Mouse (Mus musculus) myocyte (in vitro differentiated cells): ENCODE measurements at regions not wholly inside any gene's neighbourhood (a gene's known extent, or its start where the extent isn't known, plus 50 kb on each side); places are given as distances from the start of the nearest gene placed in this dataset.

Experiments used
- H3K27me3 ChIP-seq: one replicate; pipeline ENCODE4 v1.6.1; 2011; ENCODE audit not compliant: control insufficient read depth, insufficient read depth, insufficient read length
- H3K36me3 ChIP-seq: one replicate; pipeline ENCODE4 v1.6.1; 2011; ENCODE audit not compliant: control insufficient read depth, insufficient read depth
- H3K4me2 ChIP-seq: one replicate; pipeline ENCODE4 v1.6.1; 2011; ENCODE audit warnings: low read depth, control low read depth
- H3K4me3 ChIP-seq: one replicate; pipeline ENCODE4 v1.5.1; 2011; ENCODE audit warnings: mild to moderate bottlenecking, control low read depth, moderate library complexity
- H3K79me2 ChIP-seq: one replicate; pipeline ENCODE4 v1.6.1; 2011; ENCODE audit not compliant: control insufficient read depth, insufficient read depth
- H3ac ChIP-seq: one replicate; pipeline ENCODE4 v1.6.1; 2011; ENCODE audit not compliant: control insufficient read depth, insufficient read length
- CEBPB ChIP-seq: IDR thresholded peaks from 2 replicates; pipeline ENCODE4 v1.6.1; 2011; ENCODE audit warnings: mild to moderate bottlenecking, moderate library complexity; ENCODE audit not compliant: poor library complexity, insufficient read depth, severe bottlenecking
- E2F4 ChIP-seq: IDR thresholded peaks from one replicate; pipeline ENCODE4 v1.6.1; 2011; ENCODE audit warnings: mild to moderate bottlenecking, control low read depth, moderate library complexity; ENCODE audit not compliant: insufficient read depth
- MAX ChIP-seq: IDR thresholded peaks from one replicate; pipeline ENCODE4 v1.6.1; 2011; ENCODE audit warnings: low read depth, mild to moderate bottlenecking, control low read depth
- MYOD1 ChIP-seq, 3 experiments: IDR thresholded peaks; one replicate each; pipeline ENCODE4 v1.6.1; 2011; ENCODE audit warnings: control low read depth in 2 of 3, low read depth in 2 of 3, mild to moderate bottlenecking in 2 of 3, moderate library complexity in 1 of 3; ENCODE audit not compliant: insufficient read length in 2 of 3, control insufficient read depth in 1 of 3
- MYOG ChIP-seq, 3 experiments: IDR thresholded peaks; one replicate each; pipeline ENCODE4 v1.6.1; 2011; ENCODE audit warnings: control low read depth in 2 of 3, low read depth in 2 of 3, mild to moderate bottlenecking in 2 of 3; ENCODE audit not compliant: insufficient read length in 2 of 3, control insufficient read depth in 1 of 3, insufficient read depth in 1 of 3
- POLR2A ChIP-seq: IDR thresholded peaks from one replicate; pipeline ENCODE4 v1.6.1; 2011; ENCODE audit warnings: low read depth, mild to moderate bottlenecking, control low read depth, moderate library complexity; ENCODE audit not compliant: insufficient read length
- POLR2AphosphoS2 ChIP-seq: IDR thresholded peaks from one replicate; pipeline ENCODE4 v1.6.1; 2011; ENCODE audit warnings: low read depth, control low read depth; ENCODE audit not compliant: insufficient read length
- REST ChIP-seq: IDR thresholded peaks from one replicate; pipeline ENCODE4 v1.6.1; 2011; ENCODE audit warnings: mild to moderate bottlenecking, control low read depth, moderate library complexity; ENCODE audit not compliant: insufficient read depth, insufficient read length
- SRF ChIP-seq: IDR thresholded peaks from one replicate; pipeline ENCODE4 v1.6.1; 2011; ENCODE audit warnings: low read depth; ENCODE audit not compliant: control insufficient read depth, insufficient read length
- TCF12 ChIP-seq: IDR thresholded peaks from one replicate; pipeline ENCODE4 v1.6.1; 2011; ENCODE audit warnings: mild to moderate bottlenecking, control low read depth; ENCODE audit not compliant: poor library complexity, insufficient read depth, severe bottlenecking
- TCF3 ChIP-seq: IDR thresholded peaks from one replicate; pipeline ENCODE4 v1.6.1; 2011; ENCODE audit warnings: low read depth, control low read depth; ENCODE audit not compliant: insufficient read length
- USF1 ChIP-seq: IDR thresholded peaks from one replicate; pipeline ENCODE4 v1.6.1; 2011; ENCODE audit warnings: low read depth, mild to moderate bottlenecking, control low read depth, moderate library complexity

- H3K27me3 ChIP-seq, result no peaks in the 10 kb centered on the region
- H3K4me2 ChIP-seq, result no peak overlapping the region
- H3K36me3 ChIP-seq, result no peaks in the 10 kb centered on the region
- no peaks in the 10 kb centered on the region for H3K79me2 ChIP-seq
- no peak overlapping the region for H3ac ChIP-seq
- no peak overlapping the region for H3K4me3 ChIP-seq
- no peak for TF ChIP-seq MYOG (IDR thresholded peaks at IDR 0.05; ENCODE audit: control insufficient read depth in 1 of 3, insufficient read depth in 1 of 3, insufficient read length in 2 of 3, low read depth in 2 of 3)
- TF ChIP-seq USF1, result no peak
Observed at GRCm38 (mm10) chr1:169139507-169139906, 391.8 kb downstream of the Nuf2 start.

- H3K4me2 ChIP-seq, result no peak overlapping the region
- H3K4me3 ChIP-seq, result no peak overlapping the region
- no peaks in the 10 kb centered on the region for H3K27me3 ChIP-seq
- no peak for TF ChIP-seq USF1
- no peak for TF ChIP-seq POLR2A
- TF ChIP-seq SRF, result no peak
- no peak for TF ChIP-seq TCF12
- TF ChIP-seq POLR2AphosphoS2, result no peak
- TF ChIP-seq REST, result no peak
- no peak for TF ChIP-seq TCF3
- TF ChIP-seq MYOD1 (IDR thresholded peaks at IDR 0.05; ENCODE audit: control insufficient read depth in 1 of 3, insufficient read length in 2 of 3, low read depth in 2 of 3), result no peak
- TF ChIP-seq E2F4, result no peak
- no peak for TF ChIP-seq MYOG (IDR thresholded peaks at IDR 0.05; ENCODE audit: control insufficient read depth in 1 of 3, insufficient read depth in 1 of 3, insufficient read length in 2 of 3, low read depth in 2 of 3)
- no peak for TF ChIP-seq MAX
- no peak for TF ChIP-seq CEBPB
- H3K79me2 ChIP-seq, result no peaks in the 10 kb centered on the region
- no peak overlapping the region for H3ac ChIP-seq
- H3K36me3 ChIP-seq, result no peaks in the 10 kb centered on the region
Observed at GRCm38 (mm10) chr1:169139184-169139486, 392.1 kb downstream of the Nuf2 start.

- Histone ChIP-seq H3K4me2 (no peak overlapping the region), H3K36me3 (no peaks in the 10 kb centered on the region), H3K4me3 (no peak overlapping the region), H3ac (no peak overlapping the region), H3K27me3 (no peaks in the 10 kb centered on the region), H3K79me2 (no peaks in the 10 kb centered on the region)
- no peak for TF ChIP-seq POLR2AphosphoS2
- no peak for TF ChIP-seq REST
- TF ChIP-seq CEBPB, result no peak
Observed at GRCm38 (mm10) chr1:169138404-169139183, 392.7 kb downstream of the Nuf2 start.

GRCm38 (mm10) chr1:169135542-169135941 is 395.7 kb downstream of the Nuf2 start:
- H3K4me2 ChIP-seq, result no peak overlapping the region

GRCm38 (mm10) chr1:169103669-169104068 is 427.6 kb downstream of the Nuf2 start:
- no peak for TF ChIP-seq USF1
- no peak for TF ChIP-seq MYOD1 (IDR thresholded peaks at IDR 0.05; ENCODE audit: control insufficient read depth in 1 of 3, insufficient read length in 2 of 3, low read depth in 2 of 3)
- TF ChIP-seq TCF12, result no peak
- TF ChIP-seq CEBPB, result no peak
- TF ChIP-seq E2F4, result no peak
- no peak for TF ChIP-seq MAX
- no peak for TF ChIP-seq TCF3
- TF ChIP-seq POLR2AphosphoS2, result no peak
- TF ChIP-seq POLR2A, result no peak
- no peak for TF ChIP-seq SRF
- TF ChIP-seq MYOG (IDR thresholded peaks at IDR 0.05; ENCODE audit: control insufficient read depth in 1 of 3, insufficient read depth in 1 of 3, insufficient read length in 2 of 3, low read depth in 2 of 3), result no peak
- no peak for TF ChIP-seq REST
- no peak overlapping the region for H3K4me2 ChIP-seq

More at GRCm38 (mm10) chr1:169135542-169135941, 395.7 kb downstream of the Nuf2 start:
- no peak for TF ChIP-seq MYOG (IDR thresholded peaks at IDR 0.05; ENCODE audit: control insufficient read depth in 1 of 3, insufficient read depth in 1 of 3, insufficient read length in 2 of 3, low read depth in 2 of 3)
- no peak for TF ChIP-seq REST
- no peak for TF ChIP-seq POLR2A
- TF ChIP-seq USF1, result no peak
- Histone ChIP-seq H3ac (no peak overlapping the region), H3K36me3 (no peaks in the 10 kb centered on the region), H3K4me3 (no peak overlapping the region), H3K79me2 (no peaks in the 10 kb centered on the region), H3K27me3 (no peaks in the 10 kb centered on the region)

More at GRCm38 (mm10) chr1:169103669-169104068, 427.6 kb downstream of the Nuf2 start:
- Histone ChIP-seq H3K4me3 (no peak overlapping the region), H3K79me2 (no peaks in the 10 kb centered on the region), H3K36me3 (no peaks in the 10 kb centered on the region), H3ac (no peak overlapping the region), H3K27me3 (no peaks in the 10 kb centered on the region)
